Mouse (Mus musculus) heart, adult 2 months (tissue): ENCODE measurements at regions not wholly inside any gene's neighbourhood (a gene's known extent, or its start where the extent isn't known, plus 50 kb on each side); places are given as distances from the start of the nearest gene placed in this dataset.

ENCODE experiments used
- DNase-seq, 2 experiments: peaks; one replicate each; pipeline ENCODE4 v3.0.0; 2021
- H3K27ac ChIP-seq: fragments of 200-600 bp; 2 replicates; pipeline ENCODE4 v1.8.1; 2022
- H3K27me3 ChIP-seq: fragments of 200-500 bp; 2 replicates; pipeline ENCODE4 v1.6.1; 2012; ENCODE audit warnings: mild to moderate bottlenecking, low read length, inconsistent platforms, mixed read lengths; ENCODE audit not compliant: control insufficient read depth, insufficient read depth
- H3K36me3 ChIP-seq: fragments of 200-500 bp; 2 replicates; pipeline ENCODE4 v1.6.1; 2012; ENCODE audit warnings: low read length, inconsistent platforms; ENCODE audit not compliant: control insufficient read depth, insufficient read depth
- H3K4me1 ChIP-seq: fragments of 200-500 bp; 2 replicates; pipeline ENCODE4 v1.6.1; 2011; ENCODE audit warnings: low read length; ENCODE audit not compliant: control insufficient read depth, insufficient read depth
- H3K4me3 ChIP-seq: fragments of 200-600 bp; 2 replicates; pipeline ENCODE4 v1.8.1; 2022
- H3K79me2 ChIP-seq: fragments of 200-500 bp; replicated peaks from 2 replicates; pipeline ENCODE4 v1.6.1; 2012; ENCODE audit warnings: mild to moderate bottlenecking, inconsistent platforms, low read length, moderate library complexity, mixed read lengths; ENCODE audit not compliant: control insufficient read depth, insufficient read depth
- H3K9ac ChIP-seq: fragments of 200-500 bp; 2 replicates; pipeline ENCODE4 v1.6.1; 2012; ENCODE audit warnings: low read depth, mild to moderate bottlenecking, control low read depth, inconsistent platforms, low read length, mixed read lengths
- CTCF ChIP-seq: fragments of 200-600 bp; IDR thresholded peaks from 2 replicates; pipeline ENCODE4 v1.8.1; 2022; ENCODE audit warnings: antibody characterized with exemption, mild to moderate bottlenecking, moderate library complexity
- EP300 ChIP-seq: fragments of 200-500 bp; IDR thresholded peaks from 2 replicates; pipeline ENCODE4 v1.6.1; 2011; ENCODE audit warnings: low read depth, low read length, control low read depth; ENCODE audit not compliant: insufficient read depth
- POLR2A ChIP-seq: fragments of 200-500 bp; IDR thresholded peaks from 2 replicates; pipeline ENCODE4 v1.6.1; 2011; ENCODE audit warnings: mild to moderate bottlenecking, low read depth, low read length, control low read depth; ENCODE audit not compliant: insufficient read depth
- WGBS: fragments of 180-500 bp; shearing (Covaris S2); methylation state at CpG from one replicate; pipeline ENCODE4 v1.1.7; 2018; 5-methylcytosine and 5-hydroxymethylcytosine counted together
- intact Hi-C: fragments of 180-260 bp; cut with DNase I; formaldehyde crosslinking; loops from one replicate; pipeline ENCODE4 v1.15.1; 2025

DNA sequence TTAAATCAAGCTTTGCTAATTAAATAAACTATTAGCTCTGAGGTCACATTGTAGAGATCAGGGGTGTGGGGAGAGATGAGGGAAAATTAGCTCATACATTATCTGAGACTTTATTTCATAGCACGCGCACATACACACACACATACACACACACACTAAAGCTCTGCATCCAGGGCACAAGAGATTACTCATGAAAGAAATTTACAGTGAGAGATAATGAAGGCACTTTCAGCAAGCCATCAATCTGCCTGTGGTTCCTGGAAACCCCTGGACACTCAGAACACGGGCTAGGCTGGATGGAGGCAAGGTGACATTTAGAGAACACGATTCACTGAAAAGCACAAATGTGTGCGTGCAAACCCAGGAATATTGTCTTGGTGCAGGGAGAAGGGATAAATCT, 60.2 kb downstream of the Scg2 start:
- 84% methylated on average over 5 of the region's 5 CpGs for WGBS
- H3K4me3 ChIP-seq = no peak overlapping the region
- H3K36me3 ChIP-seq = no peaks in the 10 kb centered on the region

DNA sequence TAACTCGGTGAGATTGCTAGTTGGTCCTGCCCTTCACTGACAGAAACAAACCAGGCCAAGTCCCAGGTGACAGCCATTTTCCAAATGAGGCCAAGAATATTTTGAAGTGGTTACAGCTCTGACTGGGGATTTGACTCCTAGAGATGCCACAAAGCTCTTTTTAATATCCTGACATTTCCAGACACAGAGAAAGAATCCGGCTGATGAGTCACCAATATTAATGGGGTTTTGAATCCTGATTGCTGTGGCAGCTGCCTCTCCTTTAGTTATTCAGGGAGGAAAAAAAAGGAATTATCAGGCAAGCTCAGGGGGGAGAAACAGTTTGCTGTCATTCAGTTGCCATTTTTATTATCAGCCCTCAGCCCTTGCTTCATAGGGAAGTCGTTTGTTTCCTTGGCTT, 65.1 kb downstream of the Scg2 start:
- TF ChIP-seq EP300 = no peak
- no peak for TF ChIP-seq CTCF
- no peak for TF ChIP-seq POLR2A
- DNase-seq = no peak
- WGBS = 51% methylated on average over 3 of the region's 3 CpGs
- Histone ChIP-seq H3K27me3 (no peaks in the 10 kb centered on the region), H3K4me1 (no peaks in the 10 kb centered on the region), H3K36me3 (no peaks in the 10 kb centered on the region), H3K9ac (no peak overlapping the region), H3K27ac (no peak overlapping the region), H3K79me2 (no peaks in the 10 kb centered on the region), H3K4me3 (no peak overlapping the region)
- intact Hi-C loops = no loop called here

More for the DNA sequence above, 60.2 kb downstream of the Scg2 start:
- intact Hi-C loops = no loop called here
- Histone ChIP-seq H3K4me1 (no peaks in the 10 kb centered on the region), H3K9ac (no peak overlapping the region), H3K79me2 (no peaks in the 10 kb centered on the region), H3K27ac (no peak overlapping the region), H3K27me3 (no peaks in the 10 kb centered on the region)
- no peak for TF ChIP-seq CTCF
- DNase-seq = no peak

DNA sequence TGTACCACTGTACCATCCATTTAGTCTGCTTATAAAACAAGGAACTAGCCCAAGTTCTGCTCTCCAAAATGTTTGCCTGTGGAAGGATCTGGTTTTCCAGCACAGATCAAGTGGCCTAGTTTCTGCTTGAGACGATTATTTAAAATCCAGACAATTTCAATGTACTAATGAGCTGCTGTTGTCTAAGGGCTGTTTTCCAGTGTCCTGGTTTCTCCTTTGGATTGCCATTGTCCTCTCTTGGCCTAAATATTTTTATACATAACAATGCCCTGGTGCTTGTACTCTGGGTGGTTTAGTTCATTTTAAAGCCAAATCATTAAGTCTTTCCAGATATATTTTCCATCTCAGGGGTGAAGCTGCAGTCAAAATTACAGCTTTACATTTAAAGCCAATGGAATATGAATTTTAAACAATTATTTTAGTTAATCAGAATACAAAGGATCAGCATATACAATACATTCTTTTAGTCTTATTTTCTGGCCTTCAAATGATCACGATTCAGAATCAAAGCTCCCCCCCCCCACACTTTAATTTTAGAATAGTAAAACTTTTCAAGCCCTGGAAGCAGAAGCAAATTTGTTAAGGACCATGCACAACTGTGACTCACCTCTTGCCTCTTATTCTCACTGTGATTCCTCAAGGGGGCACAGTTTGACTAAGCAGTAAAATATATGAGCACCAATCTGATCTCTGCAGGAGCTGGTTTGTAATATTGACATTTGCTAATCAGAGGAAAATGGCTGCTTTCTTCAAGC, 82.5 kb downstream of the Scg2 start:
- Histone ChIP-seq H3K27me3 (no peaks in the 10 kb centered on the region), H3K36me3 (no peaks in the 10 kb centered on the region), H3K4me3 (no peak overlapping the region), H3K9ac (no peak overlapping the region), H3K4me1 (no peaks in the 10 kb centered on the region), H3K79me2 (no peaks in the 10 kb centered on the region), H3K27ac (no peak overlapping the region)
- TF ChIP-seq POLR2A (no peak), EP300 (no peak), CTCF (no peak)
- no peak for DNase-seq
- intact Hi-C loops = no loop called here
- WGBS = 72% methylated on average over 2 of the region's 2 CpGs

DNA sequence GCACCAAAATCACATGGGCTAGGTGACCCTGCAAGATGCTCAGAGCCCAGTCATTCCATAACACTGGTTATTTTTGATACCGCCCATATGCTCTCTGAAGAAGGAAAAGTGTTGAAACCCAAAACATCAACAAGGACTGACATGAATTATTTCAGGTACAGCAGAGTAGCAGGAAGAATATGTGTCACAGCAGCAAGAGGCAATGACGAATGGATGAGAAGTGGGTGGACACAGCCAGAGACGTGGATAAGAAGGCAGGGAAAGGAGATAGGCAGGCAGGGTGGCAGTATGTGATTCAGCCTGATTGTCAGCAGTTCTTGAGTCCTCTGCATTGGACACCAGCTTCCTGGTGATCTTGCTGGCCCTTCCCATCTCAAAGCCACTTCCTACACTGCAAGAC, 93.4 kb downstream of the Scg2 start:
- no peak overlapping the region for H3K27ac ChIP-seq
- H3K36me3 ChIP-seq = no peaks in the 10 kb centered on the region
- no peaks in the 10 kb centered on the region for H3K4me1 ChIP-seq
- H3K27me3 ChIP-seq = no peaks in the 10 kb centered on the region
- H3K4me3 ChIP-seq = no peak overlapping the region
- WGBS = 55% methylated on average over 3 of the region's 3 CpGs
- no peak for TF ChIP-seq POLR2A
- TF ChIP-seq EP300 = no peak
- TF ChIP-seq CTCF = no peak
- no peak for DNase-seq
- H3K79me2 ChIP-seq = no peaks in the 10 kb centered on the region
- intact Hi-C loops = no loop called here
- no peak overlapping the region for H3K9ac ChIP-seq

DNA sequence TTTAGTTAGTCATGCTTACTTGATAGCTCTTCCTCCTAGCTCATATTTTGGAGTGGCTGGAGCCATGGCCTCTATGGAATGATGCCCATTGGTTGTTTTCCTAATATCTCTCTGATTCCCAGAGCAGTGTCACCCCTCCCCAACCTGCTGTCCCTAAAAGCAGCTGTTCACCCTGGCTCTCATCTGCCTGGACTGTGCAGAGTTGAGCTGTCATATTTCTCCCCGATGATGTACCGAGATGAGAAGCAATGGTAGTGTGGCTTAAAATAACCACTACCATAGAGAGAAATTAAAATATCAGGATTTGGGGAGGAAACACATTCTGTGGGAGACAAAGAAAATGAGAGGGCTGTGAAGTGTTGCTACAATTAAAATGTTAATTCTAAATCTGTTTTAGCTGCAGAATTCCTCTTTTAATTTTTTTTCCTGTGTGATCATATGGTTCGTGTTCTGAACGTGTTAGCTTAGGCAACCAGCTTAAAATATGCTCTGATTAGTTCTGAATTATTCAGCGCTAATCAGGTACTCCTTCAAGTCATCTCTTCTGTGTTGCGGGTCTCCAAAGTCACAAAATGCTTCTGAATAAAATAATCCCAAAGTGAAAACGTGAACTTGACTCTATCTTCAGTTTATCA, 104.3 kb downstream of the Scg2 start:
- no peak overlapping the region for H3K9ac ChIP-seq
- intact Hi-C loops = no loop called here
- H3K36me3 ChIP-seq = no peaks in the 10 kb centered on the region
- H3K79me2 ChIP-seq = no peaks in the 10 kb centered on the region
- WGBS = 72% methylated on average over 7 of the region's 7 CpGs
- H3K27me3 ChIP-seq = no peaks in the 10 kb centered on the region
- H3K27ac ChIP-seq = no peak overlapping the region
- TF ChIP-seq CTCF = no peak
- no peak for TF ChIP-seq POLR2A
- no peak for TF ChIP-seq EP300
- no peaks in the 10 kb centered on the region for H3K4me1 ChIP-seq
- no peak for DNase-seq
- no peak overlapping the region for H3K4me3 ChIP-seq

- H3K27me3 ChIP-seq = no peaks in the 10 kb centered on the region
- no peaks in the 10 kb centered on the region for H3K79me2 ChIP-seq
- no peaks in the 10 kb centered on the region for H3K36me3 ChIP-seq
- 75% methylated on average over 5 of the region's 5 CpGs for WGBS
- no peak for DNase-seq
- H3K4me3 ChIP-seq = no peak overlapping the region
- no peak overlapping the region for H3K9ac ChIP-seq
- no peak for TF ChIP-seq EP300
- no peak overlapping the region for H3K27ac ChIP-seq
- intact Hi-C loops = no loop called here
- H3K4me1 ChIP-seq = no peaks in the 10 kb centered on the region
These were observed 122.7 kb downstream of the Scg2 start for GRCm38 (mm10) chr1:79317194-79317593.
